In the genomic region with DNA sequence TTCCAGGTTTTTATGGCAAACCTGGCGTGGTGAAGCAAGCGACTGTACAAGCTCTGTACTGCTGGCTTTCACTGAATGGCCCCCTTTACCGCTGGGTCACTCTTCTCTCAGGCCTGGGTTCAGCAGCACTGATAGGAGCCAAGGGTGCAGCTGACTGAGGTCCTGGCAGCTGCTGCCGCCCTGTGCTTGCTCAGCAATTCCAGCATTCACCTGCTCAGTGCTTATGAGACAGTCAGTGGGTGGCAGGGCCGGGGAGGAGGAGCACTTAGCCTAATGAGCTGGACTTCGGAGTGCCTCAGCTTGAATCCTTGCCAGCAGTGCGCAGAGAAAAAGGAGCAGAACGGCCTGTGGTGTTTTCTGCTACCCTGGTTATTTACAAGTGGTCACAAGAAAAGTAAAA, we compare ENCODE assay signal across 9 mouse cellular contexts.
A peak's percentile ranks its signal among the peaks of the same experiment; 100 is the strongest.
DNase-seq lines count a peak whose midpoint lies in the region; ATAC-seq and TF ChIP-seq lines count a peak whose summit lies in the region.
"Had no signal": no experiment of that assay in that cellular context is flagged by ENCODE, and none has a peak within 500 bp of the region (broad histone marks: within the 10 kb centered on the region; RNA-seq: fewer than 3 reads in every experiment).

No protein-coding gene starts in this region.

- no peak overlapping the region for H3K4me2 ChIP-seq in embryonic facial prominence, embryonic 14.5 days (ENCODE audit: low read depth, low read length)
- H3K4me2 ChIP-seq in kidney, postnatal 0 days (ENCODE audit: low read length) = no peak overlapping the region
- H3K4me2 ChIP-seq in stomach, embryonic 16.5 days (ENCODE audit: low read depth, low read length) = no peak overlapping the region

- H3K27ac ChIP-seq in embryonic facial prominence, embryonic 14.5 days (replicated peaks; ENCODE audit: low read depth, low read length) = no peak overlapping the region
- no peak overlapping the region for H3K27ac ChIP-seq in kidney, postnatal 0 days
- no peak overlapping the region for H3K27ac ChIP-seq in stomach, embryonic 16.5 days (ENCODE audit: low read length)

- H3K4me1 ChIP-seq in embryonic facial prominence, embryonic 14.5 days (ENCODE audit: control insufficient read depth, insufficient read depth, low read length) = no peaks in the 10 kb centered on the region
- H3K4me1 ChIP-seq in kidney, postnatal 0 days (replicated peaks; ENCODE audit: insufficient read depth, low read length) = no peaks in the 10 kb centered on the region
- peaks cover 4% of the 10 kb centered on the region for H3K4me1 ChIP-seq in stomach, embryonic 16.5 days (ENCODE audit: control insufficient read depth, insufficient read depth, low read length)

- peak; percentile 7; the same call in 1 of the 2 replicates for TF ChIP-seq CTCF in kidney, postnatal 0 days (IDR thresholded peaks at IDR 0.05; ENCODE audit: low read depth)

- no peak overlapping the region for H3K9ac ChIP-seq in embryonic facial prominence, embryonic 14.5 days (ENCODE audit: low read depth, low read length)
- H3K9ac ChIP-seq in kidney, postnatal 0 days (ENCODE audit: low read depth, low read length) = no peak overlapping the region
- no peak overlapping the region for H3K9ac ChIP-seq in stomach, embryonic 16.5 days (ENCODE audit: low read length)

- H3K4me3 ChIP-seq in embryonic facial prominence, embryonic 14.5 days (ENCODE audit: low read depth, low read length) = no peak overlapping the region
- no peak overlapping the region for H3K4me3 ChIP-seq in kidney, postnatal 0 days (replicated peaks; ENCODE audit: low read depth, low read length)
- H3K4me3 ChIP-seq in stomach, embryonic 16.5 days (replicated peaks; ENCODE audit: low read length) = no peak overlapping the region
- H3K4me3 ChIP-seq: megakaryocyte, embryonic 14.5 days had no signal

- DNase-seq in heart, adult 11 months = peak; percentile 92
- DNase-seq in heart, postnatal 36 days = no peak
- DNase-seq in embryonic facial prominence, embryonic 14.5 days (ENCODE audit: low spot score) = peak; percentile 81
- peak; percentile 25 for DNase-seq in kidney, postnatal 0 days (ENCODE audit: low spot score)
- no peak for DNase-seq in thymus, postnatal 36 days

- H3K27me3 ChIP-seq in embryonic facial prominence, embryonic 14.5 days (replicated peaks; ENCODE audit: control insufficient read depth, insufficient read depth, low read length) = no peaks in the 10 kb centered on the region
- H3K27me3 ChIP-seq in kidney, postnatal 0 days (ENCODE audit: insufficient read depth, low read length) = no peaks in the 10 kb centered on the region
- H3K27me3 ChIP-seq in stomach, embryonic 16.5 days (ENCODE audit: control insufficient read depth, insufficient read depth, low read length) = no peaks in the 10 kb centered on the region

- H3K9me3 ChIP-seq in embryonic facial prominence, embryonic 14.5 days (ENCODE audit: control insufficient read depth, low read length) = no peaks in the 10 kb centered on the region
- no peaks in the 10 kb centered on the region for H3K9me3 ChIP-seq in kidney, postnatal 0 days (replicated peaks; ENCODE audit: low read length)
- no peaks in the 10 kb centered on the region for H3K9me3 ChIP-seq in stomach, embryonic 16.5 days (replicated peaks; ENCODE audit: control insufficient read depth, low read length)

- ATAC-seq in CD4-positive, CD25-positive, alpha-beta regulatory T cell, adult 4 months = peak; percentile 45
- ATAC-seq in embryonic facial prominence, embryonic 14.5 days (ENCODE audit: low read depth) = peak; percentile 80; the same call in 1 of the 2 replicates
- peak; percentile 92 for ATAC-seq in kidney, postnatal 0 days (replicated peaks; ENCODE audit: low FRiP score, low read depth)
- ATAC-seq in stomach, embryonic 16.5 days (ENCODE audit: insufficient read depth, low FRiP score) = peak; percentile 83; the same call in 1 of the 2 replicates
- ATAC-seq in megakaryocyte-erythroid progenitor cell, adult 5-6 weeks (replicated peaks; ENCODE audit: low FRiP score, low TSS enrichment, poor library complexity, severe bottlenecking) = no peak

- no peaks in the 10 kb centered on the region for H3K36me3 ChIP-seq in embryonic facial prominence, embryonic 14.5 days (ENCODE audit: control insufficient read depth, insufficient read depth, low read length)
- H3K36me3 ChIP-seq in kidney, postnatal 0 days (ENCODE audit: insufficient read depth, low read length) = no peaks in the 10 kb centered on the region
- no peaks in the 10 kb centered on the region for H3K36me3 ChIP-seq in stomach, embryonic 16.5 days (ENCODE audit: control insufficient read depth, insufficient read depth, low read length)

- 31% methylated on average over 8 of the region's 8 CpGs for WGBS in embryonic facial prominence, embryonic 14.5 days
- WGBS in kidney, postnatal 0 days = 43% methylated on average over 8 of the region's 8 CpGs
- 35% methylated on average over 8 of the region's 8 CpGs for WGBS in stomach, embryonic 16.5 days

- intact Hi-C loops in heart, postnatal 36 days (cut with DNase I) = no loop called here

Comparison
In these comparisons a context has a peak if more than half of its experiments do, and no peak if none do; other contexts are left out.
1. DNase-seq: peak in heart, adult 11 months (single experiment), embryonic facial prominence, embryonic 14.5 days (single experiment) and kidney, postnatal 0 days (single experiment); none in heart, postnatal 36 days (0 of 2) and thymus, postnatal 36 days (0 of 2).